Mouse (Mus musculus) heart, postnatal 25 days (tissue): ENCODE measurements around the gene Tnni3. TPM values are rescaled to one million over a fixed set of nuclear protein-coding genes. Genes with fewer than 3 reads are reported as not detected.

Experiments used
- DNase-seq: peaks from one replicate; pipeline ENCODE4 v3.0.0; 2022; ENCODE audit warnings: low spot score
- intact Hi-C: fragments of 180-260 bp; cut with DNase I; formaldehyde crosslinking; loops from one replicate; pipeline ENCODE4 v1.15.1; 2025
- total RNA-seq, 2 experiments: library from RNA; stranded (reverse); gene quantifications; 2 replicates each; pipeline ENCODE4 v1.2.3; 2021

The Tnni3 gene
- total RNA-seq, 2 experiments from 2014 or later: 9,719 to 10,316 TPM

DNA sequence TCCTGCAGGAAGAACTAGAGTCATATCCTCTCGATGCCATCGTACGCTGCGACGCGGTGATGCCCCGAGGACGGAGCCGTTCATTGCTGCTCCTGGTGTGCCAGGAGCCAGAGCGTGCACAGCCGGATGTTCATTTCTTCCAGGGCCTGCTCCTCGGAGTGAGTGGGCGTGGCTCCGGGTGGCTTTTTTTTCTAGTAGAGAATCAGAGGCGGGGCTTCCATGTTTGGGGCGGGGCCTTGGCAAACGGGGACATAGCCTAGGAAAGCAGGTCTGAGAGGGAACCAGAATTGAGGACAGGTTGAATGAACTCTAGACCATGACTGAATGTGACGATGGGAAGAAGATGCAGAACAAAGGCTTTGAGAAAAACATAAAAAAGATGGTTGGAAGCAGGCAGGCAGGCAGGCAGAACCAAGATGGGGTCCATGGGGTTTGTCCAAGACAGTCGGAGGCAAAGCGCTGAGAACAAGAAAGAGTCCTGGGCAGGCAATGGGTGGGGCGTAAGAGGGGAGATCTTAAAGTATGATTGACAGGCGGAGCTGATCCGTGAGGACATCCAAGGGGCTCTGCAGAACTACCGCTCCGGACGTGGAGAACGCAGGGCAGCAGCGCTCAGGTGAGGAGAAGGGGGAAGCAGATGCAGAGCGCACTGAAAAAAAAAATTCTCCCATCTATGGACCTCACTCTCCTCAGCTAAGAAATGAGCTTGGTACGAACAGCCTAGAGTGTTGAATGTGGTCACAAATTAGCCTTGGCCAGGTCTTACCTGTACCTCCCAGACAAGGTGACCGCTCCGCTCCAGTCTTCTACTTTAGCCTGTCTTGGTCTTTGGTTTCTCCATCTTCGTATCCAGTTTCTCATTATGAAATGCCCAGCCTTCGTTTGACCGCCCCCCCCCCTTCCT, 53.5 kb downstream of the Tnni3 start:
- DNase-seq: peak; percentile 30
- intact Hi-C loops: loop anchor here (2.0 to 10.0 kb wide), 5 partner anchors 26 to 868 kb away; partner anchors contain the start of genes Rdh13, Rps9 and Tmc4

Other genes with a start within 250 kb of the Tnni3 start
- gene Ncr1, start 186.5 kb downstream of the Tnni3 start, total RNA-seq: not detected
- under 1 TPM; 0.16 to 0.34 TPM for gene Gp6, start 126.5 kb downstream of the Tnni3 start, total RNA-seq
- 10 to 100 TPM; 31.4 to 35.8 TPM for gene Rdh13, start 78.6 kb downstream of the Tnni3 start, total RNA-seq
- 1 to 10 TPM; 2.3 to 3.6 TPM for gene Eps8l1, start 63.6 kb downstream of the Tnni3 start, total RNA-seq
- 10 to 100 TPM; 54.7 to 61.2 TPM for gene Ppp1r12c, start 22.5 kb downstream of the Tnni3 start, total RNA-seq
- gene Tnnt1, start 7.8 kb downstream of the Tnni3 start, total RNA-seq: 10 to 100 TPM; 26.1 to 30.7 TPM
- gene Dnaaf3, start 8.2 kb upstream of the Tnni3 start, total RNA-seq: 1 to 10 TPM; 2.6 to 3.2 TPM
- gene Syt5, start 23.3 kb upstream of the Tnni3 start, total RNA-seq: 1 to 10 TPM in 1 of 2 experiments, under 1 TPM in 1; 0.94 to 1.1 TPM
- not detected for gene Ptprh, start 79.8 kb upstream of the Tnni3 start, total RNA-seq
- 1 to 10 TPM; 4.9 to 6.4 TPM for gene Tmem86b, start 107.2 kb upstream of the Tnni3 start, total RNA-seq
- 10 to 100 TPM; 74.9 to 76.3 TPM for gene Ppp6r1, start 134.8 kb upstream of the Tnni3 start, total RNA-seq
- gene Hspbp1, start 160.8 kb upstream of the Tnni3 start, total RNA-seq: 10 to 100 TPM; 32.1 to 33.3 TPM
- 1 to 10 TPM; 1.1 to 1.3 TPM for gene Brsk1, start 166.4 kb upstream of the Tnni3 start, total RNA-seq
- gene Tmem150b, start 201.0 kb upstream of the Tnni3 start, total RNA-seq: under 1 TPM; 0.22 to 0.23 TPM
- gene Kmt5c, start 215.9 kb upstream of the Tnni3 start, total RNA-seq: 10 to 100 TPM; 16.4 to 20.7 TPM
- 1 to 10 TPM; 1.5 to 1.7 TPM for gene Cox6b2, start 228.9 kb upstream of the Tnni3 start, total RNA-seq
- not detected for gene Fam71e2, start 247.1 kb upstream of the Tnni3 start, total RNA-seq